Mouse (Mus musculus): Measurements from ENCODE around the gene Tssk1.
A peak's percentile ranks its signal among the peaks of the same experiment; 100 is the strongest.

Tssk1 gene

DNA sequence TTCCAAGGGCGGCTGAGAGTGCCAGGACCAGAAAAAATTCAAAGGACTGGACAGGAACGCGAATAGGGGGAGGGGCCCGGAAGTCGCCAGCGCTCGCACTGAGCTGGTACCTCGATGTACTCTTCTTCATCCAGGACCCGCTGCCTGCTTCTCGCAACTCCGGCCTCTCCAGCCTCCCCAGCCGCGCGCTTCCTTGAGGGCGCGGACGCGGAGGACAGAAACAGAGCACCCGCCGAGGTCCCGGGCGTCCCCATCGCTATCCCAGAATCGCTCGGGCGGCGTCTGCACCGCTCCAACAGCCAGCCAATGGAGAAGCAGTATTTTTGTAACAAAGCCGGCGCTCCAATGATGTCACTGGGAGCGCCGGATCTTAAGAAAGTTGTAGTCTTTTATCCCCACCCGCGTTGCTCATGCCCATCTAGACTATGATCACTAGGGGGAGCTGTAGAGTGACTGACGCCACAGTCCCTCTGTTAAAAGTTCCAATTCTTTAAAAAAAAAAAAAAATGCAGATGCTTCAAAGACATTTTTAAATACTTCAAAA lies 17.1 kb downstream of the Tssk1 start, which contains the start of gene Ess2:
Ess2 (minus strand) TSS at position 297 of the 544 bp plus-strand sequence.
- peak; percentile 79 to 87 for DNase-seq

DNA sequence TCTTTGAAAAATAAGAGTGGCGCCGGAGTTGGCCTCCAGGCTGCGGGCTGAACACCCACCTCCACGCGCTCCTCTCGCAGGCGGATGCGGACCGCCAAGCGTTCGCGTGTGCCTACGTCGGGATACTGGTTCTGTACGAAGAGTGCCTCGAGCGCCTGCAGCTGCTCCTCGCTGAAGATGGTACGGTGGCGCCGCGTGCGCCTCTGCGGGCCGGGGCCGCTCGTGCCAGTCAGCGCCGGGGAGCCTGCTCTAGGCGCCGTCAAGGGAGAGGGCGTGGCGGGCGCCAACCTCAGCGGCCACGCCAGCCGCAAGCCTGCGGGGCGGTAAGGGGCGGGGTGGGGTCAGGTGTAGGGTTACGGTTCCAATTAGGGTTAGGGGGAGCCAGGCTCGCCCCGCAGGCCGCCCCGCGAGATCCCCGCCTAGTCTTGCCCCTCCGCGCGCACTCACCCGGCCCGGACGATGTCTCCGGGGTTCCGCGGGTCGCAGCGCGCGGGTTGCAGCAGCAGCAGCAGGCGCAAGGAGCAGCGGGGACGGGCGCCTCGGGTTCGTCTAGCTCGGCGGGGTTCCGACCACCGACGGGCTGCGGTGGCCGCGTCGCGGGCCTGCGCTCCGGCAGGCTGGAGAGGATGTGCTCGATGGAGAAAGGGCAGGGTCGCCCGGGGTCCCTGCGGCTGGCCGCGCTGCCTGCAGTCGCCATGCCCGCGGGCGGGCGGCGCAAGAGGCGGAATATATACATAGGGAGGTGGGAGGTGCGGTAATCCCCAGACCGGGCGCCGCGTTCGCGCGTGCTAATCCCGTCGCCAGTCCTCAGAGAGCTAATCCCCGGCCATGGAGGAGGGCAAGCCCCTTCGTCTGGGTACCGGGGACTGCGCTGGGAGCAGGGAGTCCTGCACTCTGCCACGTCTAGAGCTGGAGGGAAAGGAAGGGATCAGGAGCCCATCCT lies 20.6 kb downstream of the Tssk1 start, which contains the start of gene Gsc2:
Gsc2 (minus strand) TSS at position 753 of the 943 bp plus-strand sequence.
- no peak for DNase-seq

DNA sequence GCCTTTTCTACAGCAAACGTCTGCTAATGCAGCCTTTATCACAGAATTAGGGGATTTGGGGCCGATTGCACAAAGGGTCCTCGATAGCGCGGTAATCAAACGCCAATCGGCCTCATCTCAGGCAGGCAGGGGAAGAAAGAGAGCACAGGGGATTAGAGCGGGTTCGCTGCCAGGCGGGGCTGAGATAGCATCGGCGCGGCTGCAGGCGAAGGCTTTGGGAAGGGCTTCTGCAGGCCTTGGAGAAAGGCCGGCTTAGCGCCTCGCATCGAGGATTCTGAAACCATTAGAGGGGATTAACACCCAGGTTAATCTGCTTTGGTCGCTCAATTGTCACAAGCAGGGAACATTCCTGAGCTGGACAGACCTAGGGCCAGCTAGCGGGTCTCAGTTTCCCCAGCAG lies 26.6 kb downstream of the Tssk1 start:
- no peak for DNase-seq

DNA sequence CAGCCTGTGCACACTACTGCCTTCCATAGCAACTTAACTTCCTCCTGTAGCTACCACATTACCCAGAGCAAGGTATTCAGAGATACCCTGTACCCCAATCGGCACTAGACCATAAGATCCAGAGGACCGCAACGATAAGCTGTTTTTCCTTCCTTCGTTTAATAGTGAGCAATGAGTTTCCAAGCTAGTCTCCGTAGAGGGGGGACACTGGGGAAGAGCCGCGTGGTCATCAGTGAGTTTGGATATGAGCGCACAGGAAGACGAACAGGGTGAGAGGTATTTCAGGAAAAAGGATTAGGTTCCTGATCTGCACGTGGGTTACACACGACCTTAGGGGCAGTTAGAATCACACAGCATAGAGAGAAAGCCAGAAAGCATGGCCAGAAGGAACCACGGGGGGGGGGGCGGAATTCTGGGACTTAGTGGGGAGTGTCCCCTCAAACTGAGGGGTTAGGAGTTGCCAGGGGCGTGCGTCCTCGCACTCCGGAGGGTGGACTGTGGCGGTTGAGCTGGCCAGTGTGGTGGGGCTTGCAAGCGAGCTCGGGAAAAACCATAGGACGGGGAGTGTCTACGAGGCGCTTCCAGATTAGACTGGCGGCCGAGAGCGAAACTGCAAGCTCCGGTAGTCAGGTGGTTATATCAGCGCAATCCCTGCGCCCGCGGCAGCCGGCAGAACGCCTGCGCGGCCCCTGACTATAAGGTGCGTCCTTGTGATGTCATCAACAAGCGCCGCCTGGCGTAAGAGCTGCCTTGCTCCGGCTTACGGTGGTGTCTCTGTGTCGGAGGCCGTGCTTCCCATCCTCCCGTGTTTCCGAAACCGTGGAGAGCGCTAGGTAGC lies 27.5 kb downstream of the Tssk1 start:
- peak; percentile 88 to 91 for DNase-seq

DNA sequence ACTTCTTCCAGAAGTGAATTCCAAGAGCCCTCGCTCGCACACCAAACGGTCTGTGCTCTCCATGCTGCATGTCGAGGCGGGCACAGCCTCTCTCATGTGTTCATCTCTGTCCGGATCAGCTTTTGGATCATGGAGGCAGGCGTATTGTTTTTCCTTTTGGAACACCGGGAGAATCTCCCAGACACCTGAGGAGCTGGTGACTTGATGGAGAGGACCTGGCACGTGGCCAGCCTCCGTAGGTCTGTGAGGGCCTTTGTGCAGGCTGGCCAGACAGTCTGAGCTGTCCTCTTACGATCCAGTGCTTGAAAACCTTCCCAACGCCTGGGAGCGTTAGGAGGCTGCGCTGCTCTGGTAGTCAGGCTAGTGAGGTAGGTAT lies 28.1 kb downstream of the Tssk1 start:
- no peak for DNase-seq

DNA sequence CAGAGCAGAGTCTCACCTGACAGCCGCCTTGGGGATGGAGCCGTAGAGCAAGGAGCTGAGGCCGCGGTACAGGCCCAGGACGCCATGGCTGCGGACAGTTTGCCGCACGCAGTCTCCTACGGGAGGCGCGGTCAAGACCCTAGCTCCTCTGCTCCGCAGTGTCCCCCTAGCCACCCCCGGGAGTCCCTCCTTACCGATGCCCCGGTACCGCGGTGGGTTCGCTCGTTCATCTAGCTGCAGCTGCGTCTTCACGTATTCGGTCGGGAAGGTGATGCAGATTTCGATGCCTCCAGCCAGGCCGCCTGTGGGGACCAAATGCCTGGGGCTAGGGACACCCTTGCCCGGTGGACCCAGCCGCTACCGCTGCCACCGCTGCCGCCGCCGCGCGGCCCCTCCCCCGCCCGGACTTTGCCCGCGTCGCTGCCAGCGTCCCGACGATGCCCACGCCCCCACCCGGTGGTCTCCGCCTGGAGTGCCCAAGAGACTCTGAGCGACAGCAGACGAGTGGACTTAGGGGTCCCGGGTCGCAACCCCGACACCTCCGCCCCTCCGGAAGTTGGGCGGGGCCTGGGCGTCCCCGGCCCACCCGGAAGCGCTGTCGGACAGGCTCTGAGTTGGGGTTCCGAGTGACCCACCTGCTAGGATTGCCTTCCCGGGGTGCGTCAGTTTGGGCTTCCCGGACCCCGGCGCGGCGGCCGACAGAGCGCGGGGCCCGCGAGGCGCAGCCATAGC lies 33.5 kb downstream of the Tssk1 start:
- peak; percentile 54 to 58 for DNase-seq

DNA sequence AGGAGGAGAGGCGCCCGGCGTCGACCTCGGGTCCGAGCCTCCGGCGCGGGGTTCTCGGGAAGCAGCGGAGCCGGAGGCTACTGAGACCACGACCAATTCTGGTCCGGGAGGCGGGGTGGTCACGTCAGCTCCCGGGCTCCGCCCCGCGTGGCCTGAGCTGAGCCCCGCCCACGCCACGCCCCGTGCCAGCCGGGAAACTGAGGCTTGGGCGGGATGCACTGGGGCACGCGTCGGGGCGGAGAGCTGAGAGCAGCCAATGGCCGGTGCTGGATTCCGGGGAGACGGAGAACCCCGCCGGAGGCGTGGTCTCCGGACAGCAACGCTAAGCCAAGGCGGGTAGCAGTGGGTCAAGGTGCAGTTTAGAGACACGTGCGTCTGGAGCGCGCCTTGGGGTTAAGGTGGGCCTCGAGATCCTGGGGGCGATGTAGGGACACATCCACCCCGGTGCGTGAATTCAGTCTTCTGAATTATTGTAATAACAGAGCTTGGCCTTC lies 34.1 kb downstream of the Tssk1 start, which contains the start of gene Slc25a1:
Slc25a1 (minus strand) TSS at position 133 of the 494 bp plus-strand sequence.
- DNase-seq, result peak in 1 of 2 experiments; percentile 52

DNA sequence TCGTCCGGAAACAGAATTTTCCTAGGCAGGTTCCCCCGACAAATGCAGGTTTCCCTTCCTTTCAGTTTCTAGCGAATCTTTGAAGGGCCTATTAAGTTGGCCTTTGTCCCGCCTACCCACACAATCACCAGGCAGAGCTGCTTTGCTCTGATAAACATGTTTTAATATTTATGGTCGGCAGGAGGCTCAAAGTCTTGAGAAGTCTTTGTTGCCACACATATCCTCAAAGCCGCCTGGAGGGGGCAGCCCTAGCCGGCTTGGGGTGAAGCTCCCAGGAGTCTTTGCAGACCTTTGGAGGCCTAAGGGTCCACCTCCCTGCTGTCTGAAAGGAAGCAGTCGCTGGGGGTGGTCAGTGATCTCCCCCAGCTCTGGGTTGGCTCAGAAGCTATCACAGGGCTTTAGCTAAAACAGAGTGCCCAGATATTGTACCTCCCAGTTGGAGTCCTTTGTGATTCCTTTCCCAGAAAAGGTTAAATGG lies 34.6 kb downstream of the Tssk1 start:
- DNase-seq, result peak; percentile 51 to 64

DNA sequence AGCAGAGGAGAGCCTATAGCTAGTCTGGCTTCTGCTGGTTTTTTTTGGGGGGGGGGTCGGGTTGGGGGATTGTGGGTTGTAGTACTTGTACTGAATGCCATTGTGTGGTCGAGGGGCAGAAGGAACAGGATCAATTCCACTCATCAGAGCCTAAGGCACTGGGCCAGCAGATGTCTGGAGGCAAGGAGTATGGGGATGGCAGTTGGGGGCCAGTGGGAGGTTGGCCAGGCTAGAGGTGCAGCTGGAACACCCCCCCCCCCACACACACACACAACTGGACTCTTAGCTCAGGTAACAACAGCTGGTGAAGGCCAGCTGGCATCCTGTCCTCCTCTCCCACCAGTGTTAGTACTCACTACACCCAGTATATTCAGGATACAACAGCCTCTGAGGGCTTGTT lies 35.2 kb downstream of the Tssk1 start:
- no peak for DNase-seq

DNA sequence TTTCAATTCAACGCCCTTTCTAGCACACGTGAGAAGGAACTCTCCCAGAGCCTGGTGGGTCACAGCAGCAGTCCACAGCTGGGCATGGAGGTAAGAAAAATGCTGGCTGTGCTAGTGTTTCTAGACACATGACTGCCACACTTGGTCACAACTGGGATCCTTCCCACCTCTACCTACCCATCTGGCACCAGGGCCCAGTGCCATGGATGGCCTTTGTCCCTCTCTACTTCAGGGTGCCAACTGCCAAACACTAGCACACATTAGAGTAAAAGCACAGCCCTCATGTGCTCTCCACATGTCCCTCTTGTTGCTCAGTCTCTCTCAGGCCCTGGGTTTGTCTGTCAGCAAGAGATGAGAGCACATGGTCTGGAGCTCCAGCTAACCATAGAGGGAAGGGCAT lies 35.6 kb downstream of the Tssk1 start:
- no peak for DNase-seq

DNA sequence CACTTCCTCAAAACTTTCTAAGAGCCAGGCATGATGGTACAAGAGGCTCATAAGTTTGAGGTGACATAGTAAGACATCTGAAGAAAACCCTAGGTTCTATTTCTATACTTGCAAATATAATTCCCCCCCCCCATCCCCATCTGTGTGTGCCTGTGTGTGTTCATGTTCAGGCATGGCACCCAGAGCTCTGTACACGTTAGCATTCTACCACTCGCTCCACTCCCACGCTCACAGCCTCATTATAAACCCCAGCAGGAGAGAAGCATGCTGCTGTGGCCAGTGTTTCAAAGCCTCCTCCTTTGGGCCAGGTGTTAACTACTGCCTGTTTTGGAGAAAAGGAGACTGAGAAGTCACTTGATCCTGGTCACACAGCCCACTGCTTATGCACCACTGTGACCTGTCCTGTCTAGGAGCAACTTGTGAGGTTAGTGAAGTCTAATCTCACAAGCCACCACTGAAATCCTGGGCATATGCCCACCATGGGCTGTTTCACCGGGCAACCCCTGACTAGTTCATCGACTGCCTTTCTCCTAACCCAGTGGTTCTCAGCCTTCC lies 38.0 kb downstream of the Tssk1 start:
- DNase-seq, result no peak

DNA sequence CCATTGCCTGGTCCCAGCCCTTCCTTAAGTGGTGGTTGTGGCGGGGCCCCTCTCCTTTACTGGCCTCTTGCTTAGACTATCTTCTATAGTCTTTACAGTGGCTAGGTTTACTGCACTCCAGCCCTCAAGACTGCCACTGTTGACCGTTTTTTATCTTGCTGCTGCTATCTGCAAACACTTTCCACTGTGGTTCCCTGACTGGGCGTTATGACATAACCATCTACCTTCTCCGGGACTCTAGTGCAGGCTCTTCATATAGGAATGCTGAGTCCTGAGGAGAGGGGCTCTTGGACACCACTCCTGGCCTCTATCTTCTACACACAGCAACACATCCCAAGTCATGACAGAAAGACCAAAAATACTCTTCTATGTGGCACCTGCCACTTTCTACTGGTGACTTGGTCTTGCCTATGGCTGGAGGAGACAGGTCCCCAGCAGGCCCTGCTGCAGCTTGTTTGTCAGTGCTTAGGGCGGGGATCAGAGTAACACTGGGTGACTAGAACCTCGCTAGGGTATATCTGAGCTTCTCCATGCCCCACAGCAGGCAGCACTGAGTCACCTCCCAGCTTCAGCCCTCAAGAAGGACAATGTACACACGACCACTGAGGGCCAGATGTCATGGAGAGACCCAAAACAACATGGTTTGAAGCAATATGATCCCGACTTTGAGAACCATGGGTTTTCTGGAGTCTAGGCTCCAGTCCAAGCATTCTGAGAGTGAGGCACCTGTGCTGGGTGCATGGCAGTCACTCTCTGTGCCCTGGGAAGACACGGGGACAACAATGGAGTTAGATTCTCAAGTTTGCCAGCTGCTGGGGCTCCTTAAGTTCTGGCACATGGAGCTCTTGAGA lies 39.8 kb downstream of the Tssk1 start:
- DNase-seq, result no peak

DNA sequence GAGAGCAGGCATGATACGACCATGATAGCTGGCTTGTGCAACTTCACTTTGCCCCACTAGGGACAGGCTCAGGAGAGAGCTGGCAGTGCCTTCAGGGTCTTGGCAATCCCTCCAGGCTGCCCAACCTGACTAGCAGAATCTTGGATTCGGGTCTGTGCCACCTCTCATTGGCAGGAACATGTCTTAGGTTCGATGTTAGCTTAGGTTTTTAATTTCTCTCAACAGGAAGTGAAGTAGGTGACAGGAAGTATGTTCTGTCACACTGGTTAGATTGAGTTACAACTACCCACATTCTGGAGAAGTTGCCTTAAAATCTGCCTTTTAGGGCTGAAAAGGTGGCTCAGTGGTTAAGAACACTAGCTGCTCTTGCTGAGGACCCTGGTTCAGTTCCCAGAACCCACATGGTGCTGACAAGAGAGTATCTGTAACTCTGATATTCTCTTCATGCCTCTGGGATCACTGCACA lies 40.5 kb downstream of the Tssk1 start:
- DNase-seq, result no peak

DNA sequence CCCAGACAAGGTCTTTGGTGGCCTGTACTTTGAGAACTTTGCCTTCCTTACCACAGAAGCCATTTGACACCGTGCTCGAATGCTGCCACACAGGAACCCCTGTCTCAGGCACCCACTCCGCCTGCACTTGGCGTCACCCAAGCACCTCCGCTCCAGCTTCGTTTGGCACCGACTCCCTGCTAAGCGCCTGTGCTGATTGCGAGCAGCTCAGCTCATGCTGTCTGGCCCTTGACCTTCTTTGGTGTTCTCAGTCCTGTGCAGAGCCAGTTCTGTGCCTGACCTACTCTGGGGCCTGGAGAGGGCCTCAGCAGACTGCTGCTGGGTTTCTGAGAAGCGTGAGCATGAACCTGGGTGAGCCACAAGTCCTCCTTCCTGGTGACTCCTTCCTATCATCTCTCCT lies 42.8 kb downstream of the Tssk1 start:
- DNase-seq, result no peak

DNA sequence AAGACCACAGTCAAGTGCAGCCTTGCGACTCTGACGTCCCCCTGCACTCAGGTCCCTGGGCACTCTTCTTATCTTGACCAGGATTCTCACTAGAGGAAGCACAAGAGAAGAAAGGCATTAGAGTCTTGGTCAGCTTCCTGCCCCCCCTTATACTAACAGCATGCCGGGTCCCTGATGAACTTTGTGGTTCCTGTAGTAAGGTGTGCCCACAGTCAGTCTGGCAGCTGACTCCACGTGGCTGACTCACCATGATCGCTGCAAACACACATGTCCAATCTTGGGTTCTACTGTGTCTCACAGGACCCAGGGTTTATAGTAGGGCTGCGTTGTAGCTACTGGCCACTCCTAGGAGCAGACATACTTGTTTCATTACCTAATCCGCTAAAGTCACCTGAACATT lies 44.2 kb downstream of the Tssk1 start:
- DNase-seq, result no peak

DNA sequence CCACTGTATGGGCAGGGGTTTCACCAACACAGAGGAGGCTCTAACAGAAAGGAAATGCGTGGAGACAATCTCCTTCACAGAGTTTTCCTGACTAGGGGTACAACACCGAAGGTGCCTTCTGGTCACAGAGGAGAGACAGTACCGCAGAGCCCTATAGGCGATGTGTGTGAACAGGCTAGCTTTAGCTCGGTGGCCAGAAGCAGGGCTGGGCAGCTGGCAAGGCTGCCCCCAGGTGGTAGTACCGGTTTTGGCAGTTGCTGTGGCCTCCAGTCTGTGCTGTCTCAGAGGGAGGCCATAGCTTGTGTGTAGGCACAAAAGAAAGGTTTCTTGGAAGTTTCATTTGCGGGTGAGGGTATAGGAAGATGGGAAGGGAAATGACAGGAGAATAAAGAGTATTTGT lies 44.8 kb downstream of the Tssk1 start:
- DNase-seq, result peak in 1 of 2 experiments; percentile 34

DNA sequence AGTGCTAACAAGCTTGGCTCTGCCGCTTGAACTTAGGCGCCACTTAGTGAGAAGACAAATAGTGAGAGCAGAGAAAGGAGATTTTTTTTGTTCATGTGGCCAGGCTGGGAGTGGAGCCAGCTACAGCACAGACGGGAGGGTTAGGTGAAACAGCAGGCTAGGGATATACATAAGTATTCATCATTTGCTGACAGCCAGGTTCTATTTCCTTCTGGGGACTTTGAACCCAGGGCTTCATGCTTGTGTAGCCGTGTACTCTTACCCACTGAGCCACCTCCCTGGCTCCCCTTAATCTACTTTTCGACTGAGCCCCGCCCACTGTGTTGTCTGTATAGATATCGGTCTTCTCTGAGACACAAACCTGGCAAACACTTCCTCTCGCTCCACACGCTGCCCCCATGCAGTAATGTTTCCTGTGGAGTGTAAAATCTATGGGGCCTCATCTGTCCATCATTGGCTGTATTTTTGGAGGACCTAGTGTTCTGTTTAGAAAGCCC lies 45.3 kb downstream of the Tssk1 start:
- no peak for DNase-seq

DNA sequence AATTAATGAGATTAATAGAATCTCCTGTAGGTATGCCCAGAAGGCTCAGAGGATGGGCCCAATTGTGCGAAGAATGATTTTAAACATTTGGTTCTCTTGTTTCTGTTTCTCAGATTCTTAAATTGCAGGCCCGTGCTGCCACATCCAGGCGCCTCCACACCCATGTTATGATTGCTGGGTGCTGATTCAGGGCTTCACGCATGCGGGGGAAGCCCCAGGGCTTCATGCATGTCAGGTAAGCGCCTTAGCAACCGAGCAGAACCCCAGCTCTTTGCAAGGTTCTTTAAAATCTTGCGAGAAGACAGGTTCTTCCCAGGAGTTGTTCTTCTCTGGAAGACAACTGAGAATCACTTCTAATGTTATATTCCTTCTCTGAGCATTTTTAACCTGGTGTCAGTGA lies 49.4 kb downstream of the Tssk1 start:
- no peak for DNase-seq

DNA sequence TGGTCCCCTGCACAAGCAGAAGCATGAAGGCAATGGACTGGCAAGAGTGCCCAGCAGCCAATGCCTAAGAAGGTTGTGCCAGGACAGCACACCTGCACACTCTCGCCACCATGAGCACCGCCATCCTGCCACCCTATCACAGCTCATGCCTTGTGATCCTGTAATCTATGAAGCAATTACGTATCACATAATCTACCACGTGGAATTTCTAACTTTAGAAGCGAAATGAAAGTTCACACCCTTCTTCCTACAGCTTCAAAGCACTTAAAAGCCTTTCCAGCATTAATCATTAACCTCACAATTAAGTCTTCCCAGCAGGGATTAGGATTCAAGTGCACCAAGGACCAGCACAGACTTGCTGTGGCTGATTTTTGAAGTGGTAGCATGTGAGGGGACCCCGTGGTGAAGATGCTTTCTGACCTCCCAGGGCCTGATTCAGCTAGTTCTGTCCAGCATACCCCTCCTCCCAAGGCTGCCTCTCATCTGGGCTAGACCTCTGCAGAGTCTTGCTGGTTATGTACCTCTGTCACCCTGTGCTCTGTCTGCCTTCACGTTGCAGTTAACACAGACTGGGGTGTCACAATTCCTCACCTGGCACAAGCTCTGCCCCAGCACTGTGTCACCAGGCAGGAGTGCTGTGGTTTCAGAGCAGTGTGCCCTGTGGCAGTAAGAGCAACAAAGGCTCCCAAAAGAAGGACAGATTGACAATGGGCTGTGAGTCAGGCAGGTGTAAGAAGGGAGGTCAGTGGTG lies 51.2 kb downstream of the Tssk1 start:
- no peak for DNase-seq

Measured in thymus, adult 18-20 months (tissue).